Comparison of ENCODE assay signal across 9 mouse cellular contexts in the genomic region with DNA sequence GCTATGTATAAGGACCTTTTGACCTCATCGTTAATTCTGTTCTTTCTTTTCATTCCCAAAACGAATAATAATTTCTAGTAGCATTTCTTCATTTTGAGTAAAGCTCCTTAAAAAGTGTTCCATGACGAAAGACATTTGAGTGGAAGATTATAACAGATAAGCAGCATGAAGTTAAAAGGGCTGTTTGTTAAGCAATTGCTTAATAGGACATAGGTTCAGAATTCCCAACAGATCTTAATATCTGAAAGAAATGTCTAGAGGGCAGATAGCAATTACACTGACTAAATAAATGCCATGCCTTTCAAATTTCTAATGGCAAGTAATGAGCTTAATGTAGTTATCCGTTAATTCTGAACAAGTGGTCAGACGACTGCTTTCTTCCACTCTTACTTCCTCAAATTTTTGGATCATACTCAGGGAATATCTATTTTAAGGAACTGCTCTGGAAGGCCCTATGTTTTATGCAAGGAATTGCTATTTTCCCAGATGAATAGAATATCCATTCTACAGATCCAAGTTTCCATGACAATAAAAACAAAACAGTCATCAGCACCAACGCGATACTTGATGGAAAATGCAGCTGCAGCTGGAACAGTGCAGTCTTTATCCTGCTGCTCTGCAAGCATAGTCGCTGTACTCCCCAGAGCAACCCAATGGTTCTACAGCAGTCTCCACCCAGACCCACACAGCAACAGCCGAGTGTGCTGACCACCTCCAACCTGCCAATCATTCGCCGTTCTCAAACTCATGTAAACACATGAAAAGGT.
A peak's percentile ranks its signal among the peaks of the same experiment; 100 is the strongest.
DNase-seq lines count a peak whose midpoint lies in the region; ATAC-seq lines count a peak whose summit lies in the region.
"Had no signal": no experiment of that assay in that cellular context is flagged by ENCODE, and none has a peak within 500 bp of the region (broad histone marks: within the 10 kb centered on the region; RNA-seq: fewer than 3 reads in every experiment).

No protein-coding gene starts in this region.

- H3K4me1 ChIP-seq in neural tube, embryonic 11.5 days (ENCODE audit: control insufficient read depth, insufficient read depth, low read length): no peaks in the 10 kb centered on the region
- H3K4me1 ChIP-seq in hindbrain, embryonic 13.5 days (replicated peaks): peaks cover 9% of the 10 kb centered on the region

- DNase-seq in neural tube, embryonic 11.5 days (ENCODE audit: low spot score): peak; percentile 23
- no peak for DNase-seq in neural tube, embryonic 10.5 days (ENCODE audit: extremely low spot score, low spot score)
- DNase-seq in forelimb bud, embryonic 11.5 days (ENCODE audit: low read depth, low spot score): peak; percentile 57
- peak; percentile 25 to 53 for DNase-seq in lung, postnatal 4 days
- no peak for DNase-seq in adrenal gland, adult 18-20 months (ENCODE audit: low spot score in 2 of 2)
- no peak for DNase-seq in spleen, adult 18-20 months
- DNase-seq in cerebellum, adult 11 months: no peak

- no peaks in the 10 kb centered on the region for H3K27me3 ChIP-seq in neural tube, embryonic 11.5 days (ENCODE audit: control insufficient read depth, insufficient read depth, low read length)
- H3K27me3 ChIP-seq in hindbrain, embryonic 13.5 days: no peaks in the 10 kb centered on the region

- H3K36me3 ChIP-seq in neural tube, embryonic 11.5 days (ENCODE audit: control insufficient read depth, insufficient read depth, low read length): no peaks in the 10 kb centered on the region
- H3K36me3 ChIP-seq in hindbrain, embryonic 13.5 days: no peaks in the 10 kb centered on the region

- ATAC-seq in neural tube, embryonic 11.5 days (ENCODE audit: insufficient read depth, low FRiP score, low TSS enrichment): no peak
- ATAC-seq in hindbrain, embryonic 13.5 days (ENCODE audit: low FRiP score): peak; percentile 83

- no peak overlapping the region for H3K4me3 ChIP-seq in neural tube, embryonic 11.5 days (ENCODE audit: low read depth, low read length)
- H3K4me3 ChIP-seq in hindbrain, embryonic 13.5 days: no peak overlapping the region

- H3K9me3 ChIP-seq in neural tube, embryonic 11.5 days (ENCODE audit: control insufficient read depth, low read length): no peaks in the 10 kb centered on the region
- no peaks in the 10 kb centered on the region for H3K9me3 ChIP-seq in hindbrain, embryonic 13.5 days

- no peak overlapping the region for H3K4me2 ChIP-seq in neural tube, embryonic 11.5 days (ENCODE audit: low read depth)
- H3K4me2 ChIP-seq in hindbrain, embryonic 13.5 days: peak overlapping the region; percentile 40

- no peak overlapping the region for H3K27ac ChIP-seq in neural tube, embryonic 11.5 days (ENCODE audit: low read depth, low read length)
- peak overlapping the region; percentile 53 for H3K27ac ChIP-seq in hindbrain, embryonic 13.5 days
- H3K27ac ChIP-seq: liver, embryonic 14.5 days had no signal

- H3K9ac ChIP-seq in neural tube, embryonic 11.5 days (ENCODE audit: low read length): no peak overlapping the region
- no peak overlapping the region for H3K9ac ChIP-seq in hindbrain, embryonic 13.5 days
- H3K9ac ChIP-seq: liver, embryonic 14.5 days had no signal

- WGBS in neural tube, embryonic 11.5 days: 63% methylated on average over 11 of the region's 11 CpGs
- WGBS in hindbrain, embryonic 13.5 days: 46% methylated on average over 11 of the region's 11 CpGs

Comparison
In these comparisons a context has a peak if more than half of its experiments do, and no peak if none do; other contexts are left out.
1. DNase-seq: peak in neural tube, embryonic 11.5 days (single experiment), forelimb bud, embryonic 11.5 days (single experiment) and lung, postnatal 4 days (2 of 2); none in neural tube, embryonic 10.5 days (single experiment), adrenal gland, adult 18-20 months (0 of 2), spleen, adult 18-20 months (0 of 2) and cerebellum, adult 11 months (single experiment).